Mouse (Mus musculus): ENCODE data around the gene Gm17364. TPM values are rescaled to one million over a fixed set of nuclear protein-coding genes. Genes with fewer than 3 reads are reported as not detected.

The Gm17364 gene
- total and polyA plus RNA-seq, 2 experiments from 2014 or later, result not detected

DNA sequence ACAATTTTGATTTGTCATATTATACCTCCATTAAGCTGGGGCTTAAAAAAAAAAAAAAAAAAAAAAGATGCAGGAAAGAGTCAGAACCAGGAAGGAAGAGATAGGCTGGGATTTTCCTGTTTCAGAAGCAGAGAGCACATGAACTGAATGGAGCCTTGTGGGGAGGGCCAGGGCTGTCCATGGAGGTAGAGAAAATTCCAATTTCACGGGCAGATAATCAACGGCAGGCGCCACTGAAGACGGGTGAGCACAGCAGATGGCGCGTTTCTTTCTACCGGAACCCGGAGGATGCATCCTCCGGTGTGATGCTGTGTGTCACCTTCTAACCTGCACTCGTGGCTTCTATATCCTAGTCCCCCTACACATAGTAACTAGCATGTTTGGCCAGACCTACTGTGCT, 22.6 kb upstream of the Gm17364 start:
- Histone ChIP-seq H3K9ac (replicated peaks; ENCODE audit: low read length) (no peak overlapping the region), H3K4me2 (ENCODE audit: low read depth, low read length) (peak overlapping the region; percentile 19; the same call in 1 of the 2 replicates), H3K36me3 (ENCODE audit: insufficient read depth, low read length) (no peaks in the 10 kb centered on the region), H3K9me3 (ENCODE audit: low read length) (no peaks in the 10 kb centered on the region), H3K4me3 (ENCODE audit: low read length) (no peak overlapping the region), H3K27me3 (ENCODE audit: insufficient read depth, low read length) (no peaks in the 10 kb centered on the region), H3K27ac (no peak overlapping the region), H3K4me1 (ENCODE audit: insufficient read depth, low read length) (no peaks in the 10 kb centered on the region; the same call in 1 of the 2 replicates)
- DNase-seq (ENCODE audit: low spot score) (peak; percentile 63), ATAC-seq (peak; percentile 71)
- TF ChIP-seq CTCF (IDR thresholded peaks at IDR 0.05; ENCODE audit: low read depth), result peak; percentile 25
- WGBS, result 31% methylated on average over 10 of the region's 10 CpGs

- no peaks in the 10 kb centered on the region for H3K9me3 ChIP-seq (ENCODE audit: low read length)
- H3K4me2 ChIP-seq (ENCODE audit: low read depth, low read length), result 0 out of 2 replicates have a peak overlapping the region, but pooled peaks have one; percentile 19
- H3K27ac ChIP-seq, result no peak overlapping the region
- TF ChIP-seq CTCF (IDR thresholded peaks at IDR 0.05; ENCODE audit: low read depth), result no peak
- H3K4me3 ChIP-seq (ENCODE audit: low read length), result no peak overlapping the region
- H3K9ac ChIP-seq (replicated peaks; ENCODE audit: low read length), result no peak overlapping the region
- 0 out of 2 replicates have a peak, but pooled peaks have one; percentile 7 for ATAC-seq
- no peak for DNase-seq (ENCODE audit: low spot score)
- H3K4me1 ChIP-seq (ENCODE audit: insufficient read depth, low read length), result no peaks in the 10 kb centered on the region; the same call in 1 of the 2 replicates
- WGBS, result 59% methylated on average over 6 of the region's 6 CpGs
- no peaks in the 10 kb centered on the region for H3K36me3 ChIP-seq (ENCODE audit: insufficient read depth, low read length)
- no peaks in the 10 kb centered on the region for H3K27me3 ChIP-seq (ENCODE audit: insufficient read depth, low read length)
These were observed 22.1 kb upstream of the Gm17364 start for GRCm38 (mm10) chr13:41295886-41296285.

DNA sequence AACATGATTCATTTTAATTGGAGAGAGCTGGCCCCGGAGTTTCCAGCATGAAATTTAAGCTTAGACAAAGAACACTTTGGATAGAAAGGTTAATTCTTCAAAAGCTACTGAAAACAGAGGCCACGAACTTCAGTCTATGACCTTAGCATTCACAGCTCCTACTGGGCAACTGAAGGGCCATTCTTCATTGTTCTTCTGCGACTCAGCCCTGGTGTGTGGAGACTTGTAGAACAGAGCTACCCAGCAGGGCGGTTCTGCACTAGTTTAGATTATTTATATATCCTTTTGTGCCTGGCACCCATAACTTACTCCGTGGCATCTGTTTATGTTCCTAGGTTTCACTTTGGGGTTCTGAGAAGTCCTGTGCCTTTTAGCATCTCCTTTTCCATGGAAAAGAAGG, 19.8 kb upstream of the Gm17364 start:
- Histone ChIP-seq H3K9ac (replicated peaks; ENCODE audit: low read length) (no peak overlapping the region), H3K27ac (no peak overlapping the region), H3K36me3 (ENCODE audit: insufficient read depth, low read length) (no peaks in the 10 kb centered on the region), H3K4me3 (ENCODE audit: low read length) (no peak overlapping the region), H3K27me3 (ENCODE audit: insufficient read depth, low read length) (no peaks in the 10 kb centered on the region), H3K4me2 (ENCODE audit: low read depth, low read length) (no peak overlapping the region), H3K4me1 (ENCODE audit: insufficient read depth, low read length) (no peaks in the 10 kb centered on the region), H3K9me3 (ENCODE audit: low read length) (no peaks in the 10 kb centered on the region)
- TF ChIP-seq CTCF (IDR thresholded peaks at IDR 0.05; ENCODE audit: low read depth), result no peak
- 29% methylated on average over 5 of the region's 5 CpGs for WGBS
- ATAC-seq (no peak), DNase-seq (ENCODE audit: low spot score) (no peak)

- no peak overlapping the region for H3K4me2 ChIP-seq (ENCODE audit: low read depth, low read length)
- H3K4me1 ChIP-seq (ENCODE audit: insufficient read depth, low read length), result no peaks in the 10 kb centered on the region
- H3K36me3 ChIP-seq (ENCODE audit: insufficient read depth, low read length), result no peaks in the 10 kb centered on the region
- H3K4me3 ChIP-seq (ENCODE audit: low read length), result no peak overlapping the region
- 83% methylated on average over 4 of the region's 4 CpGs for WGBS
- no peaks in the 10 kb centered on the region for H3K27me3 ChIP-seq (ENCODE audit: insufficient read depth, low read length)
- ATAC-seq (no peak), DNase-seq (ENCODE audit: low spot score) (no peak)
- no peaks in the 10 kb centered on the region for H3K9me3 ChIP-seq (ENCODE audit: low read length)
- H3K27ac ChIP-seq, result no peak overlapping the region
- no peak overlapping the region for H3K9ac ChIP-seq (replicated peaks; ENCODE audit: low read length)
- no peak for TF ChIP-seq CTCF (IDR thresholded peaks at IDR 0.05; ENCODE audit: low read depth)
These were observed 17.7 kb upstream of the Gm17364 start for GRCm38 (mm10) chr13:41291466-41291974.

- Histone ChIP-seq H3K9ac (replicated peaks; ENCODE audit: low read length) (no peak overlapping the region), H3K4me1 (ENCODE audit: insufficient read depth, low read length) (no peaks in the 10 kb centered on the region), H3K36me3 (ENCODE audit: insufficient read depth, low read length) (no peaks in the 10 kb centered on the region), H3K27ac (no peak overlapping the region), H3K9me3 (ENCODE audit: low read length) (no peaks in the 10 kb centered on the region), H3K4me3 (ENCODE audit: low read length) (no peak overlapping the region), H3K4me2 (ENCODE audit: low read depth, low read length) (no peak overlapping the region), H3K27me3 (ENCODE audit: insufficient read depth, low read length) (no peaks in the 10 kb centered on the region)
- DNase-seq (ENCODE audit: low spot score) (no peak), ATAC-seq (no peak)
- TF ChIP-seq CTCF (IDR thresholded peaks at IDR 0.05; ENCODE audit: low read depth), result no peak
- WGBS, result 50% methylated on average over 3 of the region's 3 CpGs
These were observed 12.5 kb upstream of the Gm17364 start for GRCm38 (mm10) chr13:41286285-41286684.

DNA sequence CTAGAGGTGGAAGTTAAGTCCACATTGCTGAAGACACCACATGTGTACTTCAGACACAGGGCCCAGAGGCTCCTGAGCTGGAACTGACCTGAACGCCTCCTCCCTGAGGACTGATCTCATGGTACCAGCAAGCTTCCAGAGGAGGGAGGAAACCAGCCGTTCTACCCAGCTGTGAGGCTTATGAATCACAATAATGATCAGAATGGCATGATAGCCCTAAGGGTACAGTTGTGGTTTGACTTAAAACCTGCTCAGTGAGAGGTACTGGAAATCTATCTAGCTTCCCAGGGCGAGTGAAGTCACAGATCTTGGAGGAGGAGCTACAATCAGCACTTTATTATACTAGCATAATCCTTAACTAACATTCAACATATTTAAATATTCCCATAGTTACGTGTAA, 11.7 kb upstream of the Gm17364 start:
- no peak for ATAC-seq
- no peak overlapping the region for H3K4me3 ChIP-seq (ENCODE audit: low read length)
- no peak overlapping the region for H3K27ac ChIP-seq
- TF ChIP-seq CTCF (IDR thresholded peaks at IDR 0.05; ENCODE audit: low read depth), result no peak
- no peaks in the 10 kb centered on the region for H3K4me1 ChIP-seq (ENCODE audit: insufficient read depth, low read length)
- no peaks in the 10 kb centered on the region for H3K27me3 ChIP-seq (ENCODE audit: insufficient read depth, low read length)
- no peak for DNase-seq (ENCODE audit: low spot score)
- WGBS, result 75% methylated on average over 4 of the region's 4 CpGs
- H3K9ac ChIP-seq (replicated peaks; ENCODE audit: low read length), result no peak overlapping the region
- no peak overlapping the region for H3K4me2 ChIP-seq (ENCODE audit: low read depth, low read length)
- no peaks in the 10 kb centered on the region for H3K36me3 ChIP-seq (ENCODE audit: insufficient read depth, low read length)
- H3K9me3 ChIP-seq (ENCODE audit: low read length), result no peaks in the 10 kb centered on the region

- Histone ChIP-seq H3K4me2 (ENCODE audit: low read depth, low read length) (no peak overlapping the region), H3K27ac (no peak overlapping the region), H3K27me3 (ENCODE audit: insufficient read depth, low read length) (no peaks in the 10 kb centered on the region), H3K9me3 (ENCODE audit: low read length) (no peaks in the 10 kb centered on the region), H3K36me3 (ENCODE audit: insufficient read depth, low read length) (no peaks in the 10 kb centered on the region), H3K4me1 (ENCODE audit: insufficient read depth, low read length) (no peaks in the 10 kb centered on the region), H3K9ac (replicated peaks; ENCODE audit: low read length) (no peak overlapping the region), H3K4me3 (ENCODE audit: low read length) (no peak overlapping the region)
- DNase-seq (ENCODE audit: low spot score) (peak; percentile 94), ATAC-seq (peak; percentile 70)
- peak; percentile 91 for TF ChIP-seq CTCF (IDR thresholded peaks at IDR 0.05; ENCODE audit: low read depth)
- WGBS, result 20% methylated on average over 5 of the region's 5 CpGs
These were observed 9.5 kb upstream of the Gm17364 start for GRCm38 (mm10) chr13:41283256-41283655.

All from hindbrain, postnatal 0 days (tissue).